Mouse (Mus musculus) spleen, embryonic (tissue): ENCODE results near the gene Krtap1-5.

Source experiments
- CTCF ChIA-PET: fragments of 350-600 bp; sonication (Branson Sonifier 250); formaldehyde crosslinking; loops from one replicate; lab custom pipeline; 2022; lab: Charles Lee

Gene Krtap1-5

DNA sequence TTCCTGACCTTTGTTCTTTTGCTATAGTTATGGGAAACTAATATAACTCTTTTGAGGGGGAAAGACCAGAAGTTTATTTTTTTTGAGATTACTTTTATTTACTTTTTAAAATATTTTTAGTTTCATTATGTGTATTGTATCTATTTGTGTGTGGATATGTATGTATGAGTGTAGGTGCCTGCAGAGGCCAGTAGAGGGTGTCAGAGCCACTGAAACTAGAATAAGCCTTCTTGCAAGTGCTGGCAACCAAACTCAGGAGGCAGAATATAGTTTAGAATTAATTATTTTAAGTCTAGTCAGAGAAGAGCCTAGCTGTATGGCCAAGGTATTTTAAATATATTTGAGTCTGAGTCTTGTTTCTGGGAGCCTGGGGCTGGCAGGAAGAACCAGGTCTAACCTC is 32.9 kb downstream of the Krtap1-5 start:
- CTCF ChIA-PET: no interaction called here

GRCm38 (mm10) chr11:99539721-99540120 is 41.1 kb downstream of the Krtap1-5 start:
- CTCF ChIA-PET: no interaction called here
